Mouse (Mus musculus) erythroid progenitor cell, adult 5-6 weeks (primary cell): ENCODE results near the gene Mrps12. TPM values are rescaled to one million over a fixed set of nuclear protein-coding genes. Genes with fewer than 3 reads are reported as not detected.
"Not testable (repeated sequence)": the region's sequence is repeated elsewhere in the genome, so short reads cannot be mapped to it uniquely, and the experiment has no call there.

Source experiments
- ATAC-seq: replicated peaks from 2 replicates; pipeline ENCODE4 v1.8.0; 2016; ENCODE audit warnings: moderate number of reproducible peaks, mild to moderate bottlenecking, moderate TSS enrichment, inconsistent platforms; ENCODE audit not compliant: poor library complexity, low FRiP score, severe bottlenecking
- total RNA-seq, 2 experiments: library from RNA; stranded (forward) in 1 of 2; stranded (reverse) in 1 of 2; fragments of 150-400 nt in 1 of 2; fragments of 186-747, 209-891 nt in 1 of 2; gene quantifications; 2 replicates each; pipeline versions ENCODE4 v1.2.3 to v1.2.4; 2015 to 2017; ENCODE audit warnings: low replicate concordance in 2 of 2

Gene Mrps12
- total RNA-seq, 2 experiments from 2014 or later: 17.5 to 27.2 TPM

GRCm38 (mm10) chr7:28716590-28717281 lies 24.9 kb downstream of the Mrps12 start, which contains the start of gene Fbxo17:
TSS of gene Fbxo17 (plus strand) at chr7:28716804.
- ATAC-seq: no peak

GRCm38 (mm10) chr7:28715598-28715997 lies 26.0 kb downstream of the Mrps12 start:
- no peak for ATAC-seq

- ATAC-seq: no peak
Observed at GRCm38 (mm10) chr7:28714667-28715066, 27.0 kb downstream of the Mrps12 start.

- ATAC-seq: no peak
Observed at GRCm38 (mm10) chr7:28710962-28711361, 30.7 kb downstream of the Mrps12 start.

- ATAC-seq: no peak
Observed at GRCm38 (mm10) chr7:28709454-28709853, 32.2 kb downstream of the Mrps12 start.

- ATAC-seq: no peak
Observed at GRCm38 (mm10) chr7:28702601-28703143, 38.9 kb downstream of the Mrps12 start.

GRCm38 (mm10) chr7:28701306-28701705 lies 40.3 kb downstream of the Mrps12 start:
- ATAC-seq: not testable (repeated sequence)

GRCm38 (mm10) chr7:28700269-28700668 lies 41.4 kb downstream of the Mrps12 start:
- no peak for ATAC-seq

- no peak for ATAC-seq
Observed at GRCm38 (mm10) chr7:28697277-28697676, 44.3 kb downstream of the Mrps12 start.

GRCm38 (mm10) chr7:28694966-28695511 lies 46.6 kb downstream of the Mrps12 start:
- ATAC-seq: no peak

GRCm38 (mm10) chr7:28694423-28694822 lies 47.2 kb downstream of the Mrps12 start:
- ATAC-seq: no peak

GRCm38 (mm10) chr7:28693321-28693966 lies 48.2 kb downstream of the Mrps12 start:
- no peak for ATAC-seq

GRCm38 (mm10) chr7:28692545-28693320 lies 48.9 kb downstream of the Mrps12 start, which contains the start of gene Fbxo27:
TSS of gene Fbxo27 (plus strand) at chr7:28692849.
- no peak for ATAC-seq

- no peak for ATAC-seq
Observed at GRCm38 (mm10) chr7:28691075-28691474, 50.5 kb downstream of the Mrps12 start.

Other genes starting within 250 kb of the Mrps12 start
- not detected in 2 replicates for gene Ifnl2, start 231.4 kb downstream of the Mrps12 start, total RNA-seq (2015; ENCODE audit: low replicate concordance)
- gene Ifnl2, start 231.4 kb downstream of the Mrps12 start, total RNA-seq (2017; ENCODE audit: low replicate concordance): not detected in 2 replicates
- gene Ifnl3, start 219.0 kb downstream of the Mrps12 start, total RNA-seq (2015; ENCODE audit: low replicate concordance): not detected in 2 replicates
- not detected in 2 replicates for gene Ifnl3, start 219.0 kb downstream of the Mrps12 start, total RNA-seq (2017; ENCODE audit: low replicate concordance)
- not detected in 2 replicates for gene Sycn, start 200.9 kb downstream of the Mrps12 start, total RNA-seq (2015; ENCODE audit: low replicate concordance)
- not detected in 2 replicates for gene Sycn, start 200.9 kb downstream of the Mrps12 start, total RNA-seq (2017; ENCODE audit: low replicate concordance)
- not detected in 2 replicates for gene Nccrp1, start 194.6 kb downstream of the Mrps12 start, total RNA-seq (2015; ENCODE audit: low replicate concordance)
- not detected in 2 replicates for gene Nccrp1, start 194.6 kb downstream of the Mrps12 start, total RNA-seq (2017; ENCODE audit: low replicate concordance)
- 15.9 and 29.6 TPM in 2 replicates for gene Samd4b, start 143.7 kb downstream of the Mrps12 start, total RNA-seq (2015; ENCODE audit: low replicate concordance)
- gene Samd4b, start 143.7 kb downstream of the Mrps12 start, total RNA-seq (2017; ENCODE audit: low replicate concordance): 8.0 and 20.2 TPM in 2 replicates
- gene Pak4, start 143.6 kb downstream of the Mrps12 start, total RNA-seq (2015; ENCODE audit: low replicate concordance): 7.6 and 9.6 TPM in 2 replicates
- 2.1 and 5.9 TPM in 2 replicates for gene Pak4, start 143.6 kb downstream of the Mrps12 start, total RNA-seq (2017; ENCODE audit: low replicate concordance)
- gene Acp7, start 110.5 kb downstream of the Mrps12 start, total RNA-seq (2015; ENCODE audit: low replicate concordance): not detected in 2 replicates
- not detected in 2 replicates for gene Acp7, start 110.5 kb downstream of the Mrps12 start, total RNA-seq (2017; ENCODE audit: low replicate concordance)
- gene Fbxo27, start 49.0 kb downstream of the Mrps12 start, total RNA-seq (2015; ENCODE audit: low replicate concordance): not detected in 2 replicates
- gene Fbxo27, start 49.0 kb downstream of the Mrps12 start, total RNA-seq (2017; ENCODE audit: low replicate concordance): 1.4 TPM in 1 of 2 replicates, not detected in the other
- gene Fbxo17, start 25.0 kb downstream of the Mrps12 start, total RNA-seq (2015; ENCODE audit: low replicate concordance): 2.5 TPM in 1 of 2 replicates, not detected in the other
- 1.3 TPM in 1 of 2 replicates, not detected in the other for gene Fbxo17, start 25.0 kb downstream of the Mrps12 start, total RNA-seq (2017; ENCODE audit: low replicate concordance)
- 1.3 and 6.1 TPM in 2 replicates for gene Sars2, start 172 bp upstream of the Mrps12 start, total RNA-seq (2015; ENCODE audit: low replicate concordance)
- 0.39 and 4.4 TPM in 2 replicates for gene Sars2, start 172 bp upstream of the Mrps12 start, total RNA-seq (2017; ENCODE audit: low replicate concordance)
- gene Ccer2, start 14.4 kb upstream of the Mrps12 start, total RNA-seq (2015; ENCODE audit: low replicate concordance): not detected in 2 replicates
- gene Ccer2, start 14.4 kb upstream of the Mrps12 start, total RNA-seq (2017; ENCODE audit: low replicate concordance): not detected in 2 replicates
- 38.9 and 40.2 TPM in 2 replicates for gene Sirt2, start 24.9 kb upstream of the Mrps12 start, total RNA-seq (2015; ENCODE audit: low replicate concordance)
- gene Sirt2, start 24.9 kb upstream of the Mrps12 start, total RNA-seq (2017; ENCODE audit: low replicate concordance): 3.6 and 14.5 TPM in 2 replicates
- gene Nfkbib, start 25.7 kb upstream of the Mrps12 start, total RNA-seq (2015; ENCODE audit: low replicate concordance): 8.3 and 12.2 TPM in 2 replicates
- 4.8 and 5.5 TPM in 2 replicates for gene Nfkbib, start 25.7 kb upstream of the Mrps12 start, total RNA-seq (2017; ENCODE audit: low replicate concordance)
- gene Rinl, start 47.1 kb upstream of the Mrps12 start, total RNA-seq (2015; ENCODE audit: low replicate concordance): 4.3 and 8.8 TPM in 2 replicates
- gene Rinl, start 47.1 kb upstream of the Mrps12 start, total RNA-seq (2017; ENCODE audit: low replicate concordance): 5.4 and 19.4 TPM in 2 replicates
- gene Hnrnpl, start 66.7 kb upstream of the Mrps12 start, total RNA-seq (2015; ENCODE audit: low replicate concordance): 215 and 258 TPM in 2 replicates
- gene Hnrnpl, start 66.7 kb upstream of the Mrps12 start, total RNA-seq (2017; ENCODE audit: low replicate concordance): 202 and 252 TPM in 2 replicates
- 34.2 and 61.2 TPM in 2 replicates for gene Ech1, start 83.4 kb upstream of the Mrps12 start, total RNA-seq (2015; ENCODE audit: low replicate concordance)
- 10.6 and 14.1 TPM in 2 replicates for gene Ech1, start 83.4 kb upstream of the Mrps12 start, total RNA-seq (2017; ENCODE audit: low replicate concordance)
- not detected in 2 replicates for gene Lgals4, start 92.0 kb upstream of the Mrps12 start, total RNA-seq (2015; ENCODE audit: low replicate concordance)
- 0.91 and 1.5 TPM in 2 replicates for gene Lgals4, start 92.0 kb upstream of the Mrps12 start, total RNA-seq (2017; ENCODE audit: low replicate concordance)
- not detected in 2 replicates for gene Lgals7, start 122.0 kb upstream of the Mrps12 start, total RNA-seq (2015; ENCODE audit: low replicate concordance)
- not detected in 2 replicates for gene Lgals7, start 122.0 kb upstream of the Mrps12 start, total RNA-seq (2017; ENCODE audit: low replicate concordance)
- gene Capn12, start 139.6 kb upstream of the Mrps12 start, total RNA-seq (2015; ENCODE audit: low replicate concordance): not detected in 2 replicates
- 1.2 TPM in 1 of 2 replicates, not detected in the other for gene Capn12, start 139.6 kb upstream of the Mrps12 start, total RNA-seq (2017; ENCODE audit: low replicate concordance)
- gene Actn4, start 220.5 kb upstream of the Mrps12 start, total RNA-seq (2015; ENCODE audit: low replicate concordance): 170 and 189 TPM in 2 replicates
- gene Actn4, start 220.5 kb upstream of the Mrps12 start, total RNA-seq (2017; ENCODE audit: low replicate concordance): 173 and 197 TPM in 2 replicates
- gene Eif3k, start 240.0 kb upstream of the Mrps12 start, total RNA-seq (2015; ENCODE audit: low replicate concordance): 83.8 and 161 TPM in 2 replicates
- gene Eif3k, start 240.0 kb upstream of the Mrps12 start, total RNA-seq (2017; ENCODE audit: low replicate concordance): 81.5 and 115 TPM in 2 replicates
- 13.0 and 23.1 TPM in 2 replicates for gene Map4k1, start 240.2 kb upstream of the Mrps12 start, total RNA-seq (2015; ENCODE audit: low replicate concordance)
- gene Map4k1, start 240.2 kb upstream of the Mrps12 start, total RNA-seq (2017; ENCODE audit: low replicate concordance): 7.3 and 7.9 TPM in 2 replicates